Mouse (Mus musculus) layer of hippocampus, adult 2 months (tissue): ENCODE data around the gene Auts2. TPM values are rescaled to one million over a fixed set of nuclear protein-coding genes. Genes with fewer than 3 reads are reported as not detected.

Source experiments
- DNase-seq, 2 experiments: peaks; one replicate each; pipeline ENCODE4 v3.0.0; 2022; ENCODE audit warnings: low spot score in 2 of 2
- H3K27ac ChIP-seq: fragments of 200-600 bp; 2 replicates; pipeline ENCODE4 v1.8.1; 2022
- H3K4me3 ChIP-seq: fragments of 200-600 bp; 2 replicates; pipeline ENCODE4 v1.8.1; 2022; ENCODE audit warnings: mild to moderate bottlenecking
- CTCF ChIP-seq: fragments of 200-600 bp; conservative IDR thresholded peaks from 2 replicates; pipeline ENCODE4 v1.8.1; 2022; ENCODE audit warnings: antibody characterized with exemption, mild to moderate bottlenecking, moderate library complexity
- total RNA-seq, 2 experiments: library from RNA; stranded (reverse); gene quantifications; 2 replicates each; pipeline ENCODE4 v1.2.3; 2021

Auts2 gene
- total RNA-seq, 2 experiments from 2014 or later, result 157 to 188 TPM

GRCm38 (mm10) chr5:132261750-132262149 is 281.4 kb downstream of the Auts2 start:
- no peak overlapping the region for H3K27ac ChIP-seq
- H3K4me3 ChIP-seq, result no peak overlapping the region
- DNase-seq, result no peak
- TF ChIP-seq CTCF, result no peak

GRCm38 (mm10) chr5:132258882-132259281 is 284.3 kb downstream of the Auts2 start:
- DNase-seq, result no peak
- TF ChIP-seq CTCF, result no peak
- Histone ChIP-seq H3K27ac (no peak overlapping the region), H3K4me3 (no peak overlapping the region)

GRCm38 (mm10) chr5:132255579-132255978 is 287.6 kb downstream of the Auts2 start:
- TF ChIP-seq CTCF, result no peak
- Histone ChIP-seq H3K4me3 (no peak overlapping the region), H3K27ac (no peak overlapping the region)
- no peak for DNase-seq

GRCm38 (mm10) chr5:132249523-132249922 is 293.6 kb downstream of the Auts2 start:
- DNase-seq, result peak; percentile 58 to 72
- TF ChIP-seq CTCF, result no peak
- Histone ChIP-seq H3K4me3 (no peak overlapping the region), H3K27ac (no peak overlapping the region)

- Histone ChIP-seq H3K4me3 (no peak overlapping the region), H3K27ac (no peak overlapping the region)
- no peak for TF ChIP-seq CTCF
- no peak for DNase-seq
These were observed 295.1 kb downstream of the Auts2 start for GRCm38 (mm10) chr5:132248069-132248468.

- DNase-seq, result no peak
- no peak for TF ChIP-seq CTCF
These were observed 307.7 kb downstream of the Auts2 start for GRCm38 (mm10) chr5:132235460-132235859.

GRCm38 (mm10) chr5:132234471-132234870 is 308.7 kb downstream of the Auts2 start:
- no peak for TF ChIP-seq CTCF
- no peak overlapping the region for H3K27ac ChIP-seq
- DNase-seq, result no peak
- H3K4me3 ChIP-seq, result no peak overlapping the region

More at GRCm38 (mm10) chr5:132235460-132235859, 307.7 kb downstream of the Auts2 start:
- no peak overlapping the region for H3K4me3 ChIP-seq
- no peak overlapping the region for H3K27ac ChIP-seq

GRCm38 (mm10) chr5:132231280-132232047 is 311.7 kb downstream of the Auts2 start:
- peak; percentile 97 for TF ChIP-seq CTCF
- no peak overlapping the region for H3K27ac ChIP-seq
- peak; percentile 65 to 80 for DNase-seq
- no peak overlapping the region for H3K4me3 ChIP-seq

- Histone ChIP-seq H3K27ac (peak overlapping the region; percentile 62), H3K4me3 (no peak overlapping the region)
- DNase-seq, result peak; percentile 58 to 82
- no peak for TF ChIP-seq CTCF
These were observed 313.3 kb downstream of the Auts2 start for GRCm38 (mm10) chr5:132229644-132230357.

- H3K27ac ChIP-seq, result no peak overlapping the region
- no peak for DNase-seq
- TF ChIP-seq CTCF, result no peak
- no peak overlapping the region for H3K4me3 ChIP-seq
These were observed 314.1 kb downstream of the Auts2 start for GRCm38 (mm10) chr5:132229023-132229422.

GRCm38 (mm10) chr5:132220376-132220930 is 322.7 kb downstream of the Auts2 start:
- no peak overlapping the region for H3K27ac ChIP-seq
- no peak for TF ChIP-seq CTCF
- no peak overlapping the region for H3K4me3 ChIP-seq
- DNase-seq, result no peak

- H3K27ac ChIP-seq, result no peak overlapping the region
- DNase-seq, result no peak
- no peak overlapping the region for H3K4me3 ChIP-seq
- TF ChIP-seq CTCF, result no peak
These were observed 327.0 kb downstream of the Auts2 start for GRCm38 (mm10) chr5:132216143-132216542.

- H3K4me3 ChIP-seq, result no peak overlapping the region
- no peak overlapping the region for H3K27ac ChIP-seq
- DNase-seq, result no peak
- TF ChIP-seq CTCF, result no peak
These were observed 330.7 kb downstream of the Auts2 start for GRCm38 (mm10) chr5:132212446-132212845.
